Mouse (Mus musculus) stomach, postnatal 0 days (tissue): Measurements from ENCODE around the gene Rbpms2. TPM values are rescaled to one million over a fixed set of nuclear protein-coding genes. Genes with fewer than 3 reads are reported as not detected.

Experiments used
- ATAC-seq: fragments of 200-750 bp; cut with Nextera tagmentation; 2 replicates; pipeline ENCODE4 v1.8.0; 2017; ENCODE audit not compliant: low FRiP score, low TSS enrichment
- DNase-seq: peaks from one replicate; pipeline ENCODE4 v3.0.0-alpha.2; 2016; ENCODE audit warnings: low spot score
- H3K27ac ChIP-seq: fragments of 300-500 bp; sonication (generic); replicated peaks from 2 replicates; pipeline ENCODE4 v1.5.1; 2014; ENCODE audit warnings: mild to moderate bottlenecking, control low read depth
- H3K27me3 ChIP-seq: fragments of 300-500 bp; sonication (generic); 2 replicates; pipeline ENCODE4 v1.6.1; 2014; ENCODE audit warnings: low read length; ENCODE audit not compliant: control insufficient read depth, insufficient read depth
- H3K36me3 ChIP-seq: fragments of 300-500 bp; sonication (generic); 2 replicates; pipeline ENCODE4 v1.6.1; 2014; ENCODE audit warnings: low read length, mixed read lengths; ENCODE audit not compliant: control insufficient read depth, insufficient read depth
- H3K4me1 ChIP-seq: fragments of 300-500 bp; sonication (generic); replicated peaks from 2 replicates; pipeline ENCODE4 v1.6.1; 2014; ENCODE audit warnings: antibody characterized with exemption; ENCODE audit not compliant: control insufficient read depth, insufficient read depth
- H3K4me2 ChIP-seq: fragments of 300-500 bp; sonication (generic); replicated peaks from 2 replicates; pipeline ENCODE4 v1.6.1; 2014; ENCODE audit warnings: low read depth, mild to moderate bottlenecking, control low read depth, moderate library complexity
- H3K4me3 ChIP-seq: fragments of 300-500 bp; sonication (generic); 2 replicates; pipeline ENCODE4 v1.5.1; 2014; ENCODE audit warnings: low read depth, low read length, control low read depth
- H3K9ac ChIP-seq: fragments of 300-500 bp; sonication (generic); 2 replicates; pipeline ENCODE4 v1.6.1; 2014; ENCODE audit warnings: mild to moderate bottlenecking, low read length, control low read depth, mixed read lengths
- H3K9me3 ChIP-seq: fragments of 300-500 bp; sonication (generic); 2 replicates; pipeline ENCODE4 v1.6.1; 2016; ENCODE audit warnings: low read length; ENCODE audit not compliant: control insufficient read depth
- CTCF ChIP-seq: IDR thresholded peaks from 2 replicates; pipeline ENCODE4 v1.5.1; 2016; ENCODE audit warnings: antibody characterized with exemption, low read depth, mild to moderate bottlenecking, moderate library complexity
- EP300 ChIP-seq: optimal IDR thresholded peaks from 2 replicates; pipeline ENCODE3; 2016; ENCODE audit warnings: antibody characterized with exemption
- WGBS: fragments of 180-500 bp; shearing (Covaris S2); extraction: QIAGEN DNeasy Blood & Tissue Kit; methylation state at CpG from one replicate; pipeline ENCODE4 v1.1.7; 2014; 5-methylcytosine and 5-hydroxymethylcytosine counted together
- polyA plus RNA-seq: library from polyadenylated mRNA; unstranded; fragments of >200 nt; fragmentation: Nextera tagmentation; extraction: Ambion mirVana; gene quantifications from 2 replicates; pipeline ENCODE4 v1.2.1, GENCODE M21; 2015

Gene Rbpms2
- polyA plus RNA-seq, 1 experiment from 2014 or later: 19.9 TPM

DNA sequence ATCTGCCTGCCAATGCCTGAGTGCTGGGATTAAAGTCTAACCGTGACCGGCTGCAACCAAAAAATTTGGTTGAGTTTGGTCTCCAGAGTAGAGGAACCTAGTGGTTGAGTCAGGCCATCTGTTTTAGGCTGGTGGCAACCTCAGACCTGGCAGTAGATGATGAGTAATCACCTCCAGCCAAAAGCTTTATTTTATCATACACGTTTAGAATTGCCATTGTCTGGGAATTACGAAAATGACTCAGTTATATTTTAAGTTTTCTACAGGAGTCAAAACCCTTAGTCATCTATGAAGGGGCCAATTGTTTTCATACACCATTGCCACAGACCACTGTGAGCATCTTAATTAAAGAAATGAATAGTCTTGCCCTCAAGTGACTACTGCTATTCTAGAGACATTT lies 7.5 kb downstream of the Rbpms2 start:
- WGBS: 83% methylated on average over 4 of the region's 4 CpGs
- Histone ChIP-seq H3K9me3 (no peaks in the 10 kb centered on the region), H3K9ac (no peak overlapping the region), H3K36me3 (no peaks in the 10 kb centered on the region), H3K4me1 (no peaks in the 10 kb centered on the region), H3K27me3 (0 out of 2 replicates have a peak, but pooled peaks cover 2% of the 10 kb centered on the region), H3K27ac (no peak overlapping the region), H3K4me3 (no peak overlapping the region), H3K4me2 (no peak overlapping the region)
- TF ChIP-seq CTCF (no peak), EP300 (no peak)
- DNase-seq (no peak), ATAC-seq (no peak)

DNA sequence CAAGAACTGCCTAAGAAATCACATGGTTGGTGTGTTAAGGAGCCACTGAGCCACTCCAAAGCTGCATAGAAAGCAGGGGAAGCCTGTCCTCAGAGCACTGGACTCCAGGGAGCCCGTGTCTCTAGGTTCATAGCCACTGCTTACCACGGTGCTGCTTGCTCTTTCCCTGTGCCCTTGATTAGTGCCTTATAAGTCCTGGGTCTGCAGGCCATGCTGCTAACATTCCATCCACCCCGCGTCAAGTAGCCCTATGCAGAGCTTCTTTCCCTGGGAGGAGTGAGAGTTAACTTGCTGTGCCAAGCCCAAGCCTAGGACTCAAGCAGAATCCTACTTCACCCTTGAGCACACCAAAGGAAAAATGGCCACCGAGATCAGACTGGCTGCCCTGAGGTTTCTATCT lies 9.6 kb downstream of the Rbpms2 start:
- Histone ChIP-seq H3K9ac (no peak overlapping the region), H3K27ac (peak overlapping the region; percentile 70; the same call in 1 of the 2 replicates), H3K9me3 (no peaks in the 10 kb centered on the region), H3K4me2 (no peak overlapping the region), H3K4me3 (no peak overlapping the region), H3K36me3 (no peaks in the 10 kb centered on the region), H3K4me1 (no peaks in the 10 kb centered on the region), H3K27me3 (0 out of 2 replicates have a peak, but pooled peaks cover 2% of the 10 kb centered on the region)
- ATAC-seq (peak; percentile 47; the same call in 1 of the 2 replicates), DNase-seq (no peak)
- no peak for TF ChIP-seq EP300
- no peak for TF ChIP-seq CTCF
- WGBS: 52% methylated on average over 5 of the region's 5 CpGs

DNA sequence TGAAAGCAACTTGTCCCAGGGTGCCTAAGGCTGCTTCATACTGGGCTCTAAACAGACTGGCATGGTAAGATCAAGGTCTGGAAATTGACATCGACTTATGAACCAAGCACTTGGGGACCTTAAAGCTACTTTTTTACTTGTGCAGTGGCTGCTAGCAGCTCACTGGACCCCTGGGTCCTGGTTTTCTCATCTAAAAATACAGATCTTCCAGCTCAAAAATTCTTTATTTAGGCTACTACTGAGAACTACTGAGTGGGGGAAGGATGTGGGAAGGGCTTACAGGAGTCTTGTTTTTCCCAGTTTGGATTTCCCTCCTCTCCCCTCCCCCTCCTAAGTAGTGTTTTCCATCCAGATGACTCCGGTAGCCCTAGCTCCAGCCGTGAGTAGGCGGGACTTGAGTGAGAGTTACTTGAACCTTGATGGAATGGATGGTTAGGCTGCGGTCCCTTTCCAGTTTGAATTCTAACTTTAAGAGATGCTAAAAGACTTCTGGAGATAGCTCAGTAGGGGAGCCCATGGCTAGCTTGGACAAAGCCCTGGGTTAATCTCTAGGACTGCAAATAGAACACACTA lies 11.5 kb downstream of the Rbpms2 start:
- 18% methylated on average over 5 of the region's 5 CpGs for WGBS
- no peak for DNase-seq
- TF ChIP-seq EP300: no peak
- no peak for TF ChIP-seq CTCF

DNA sequence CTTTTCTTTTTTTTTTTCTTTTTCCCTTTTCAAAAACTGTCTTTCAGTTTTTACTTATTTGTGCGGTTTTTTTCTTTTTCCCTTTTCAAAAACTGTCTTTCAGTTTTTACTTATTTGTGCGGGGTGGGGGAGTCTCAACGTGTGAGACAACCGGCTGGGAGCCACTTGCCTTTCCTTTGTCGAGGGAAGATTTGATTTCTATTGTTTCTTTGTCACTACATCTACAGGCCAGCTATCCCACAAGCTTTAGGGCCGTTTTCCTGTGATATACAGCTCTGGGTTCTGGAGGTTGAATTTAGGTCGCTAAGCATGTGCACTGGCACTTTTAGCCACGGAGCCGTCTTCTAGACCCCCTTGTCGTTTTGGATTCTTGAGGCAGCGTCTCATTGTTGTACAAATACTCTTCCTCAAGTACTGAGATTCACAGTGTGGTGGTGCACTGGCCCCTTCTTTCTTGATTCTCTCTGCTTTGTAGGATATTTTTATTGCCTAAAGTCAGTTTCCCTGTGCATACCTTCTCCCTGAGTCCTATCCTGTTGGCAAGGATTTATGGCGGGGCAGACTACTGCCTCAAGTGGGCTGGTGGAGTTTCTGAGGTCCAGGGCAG lies 12.1 kb downstream of the Rbpms2 start:
- H3K36me3 ChIP-seq: no peaks in the 10 kb centered on the region
- H3K9ac ChIP-seq: no peak overlapping the region
- TF ChIP-seq CTCF: no peak
- no peak overlapping the region for H3K4me3 ChIP-seq
- H3K4me2 ChIP-seq: no peak overlapping the region
- no peak overlapping the region for H3K27ac ChIP-seq
- WGBS: 28% methylated on average over 12 of the region's 12 CpGs
- H3K27me3 ChIP-seq: 0 out of 2 replicates have a peak, but pooled peaks cover 2% of the 10 kb centered on the region
- no peak for ATAC-seq
- no peaks in the 10 kb centered on the region for H3K9me3 ChIP-seq
- no peak for DNase-seq
- H3K4me1 ChIP-seq: peaks cover 3% of the 10 kb centered on the region; the same call in 1 of the 2 replicates

More for the DNA sequence above, 11.5 kb downstream of the Rbpms2 start:
- no peaks in the 10 kb centered on the region for H3K9me3 ChIP-seq
- H3K27ac ChIP-seq: peak overlapping the region; percentile 41; the same call in 1 of the 2 replicates
- no peak overlapping the region for H3K4me2 ChIP-seq
- ATAC-seq: no peak
- 0 out of 2 replicates have a peak, but pooled peaks cover 2% of the 10 kb centered on the region for H3K27me3 ChIP-seq
- H3K4me1 ChIP-seq: peaks cover 2% of the 10 kb centered on the region; the same call in 1 of the 2 replicates
- no peak overlapping the region for H3K4me3 ChIP-seq
- no peaks in the 10 kb centered on the region for H3K36me3 ChIP-seq
- no peak overlapping the region for H3K9ac ChIP-seq

DNA sequence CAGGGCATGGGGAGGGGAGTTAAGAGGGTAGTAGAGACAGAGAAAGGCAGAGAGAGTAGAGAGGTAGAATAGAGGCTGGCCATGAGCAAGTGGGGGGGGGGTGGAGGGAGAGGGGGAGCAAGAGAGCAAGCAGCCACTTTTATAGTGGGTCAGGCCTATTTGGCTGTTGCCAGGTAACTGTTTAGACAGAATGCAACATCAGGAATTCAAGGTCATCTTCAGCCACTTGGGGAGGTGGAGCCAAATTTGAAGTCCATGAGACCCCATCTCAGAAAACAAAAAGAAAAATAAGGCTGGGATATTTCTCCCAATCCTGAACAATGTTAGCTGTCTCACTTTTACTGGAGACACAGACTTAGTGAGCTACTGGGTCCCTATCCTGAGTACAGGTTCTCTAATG lies 13.1 kb downstream of the Rbpms2 start:
- peaks cover 3% of the 10 kb centered on the region; the same call in 1 of the 2 replicates for H3K4me1 ChIP-seq
- no peaks in the 10 kb centered on the region for H3K9me3 ChIP-seq
- DNase-seq: no peak
- no peak overlapping the region for H3K27ac ChIP-seq
- no peak overlapping the region for H3K4me3 ChIP-seq
- no peak for ATAC-seq
- H3K27me3 ChIP-seq: 0 out of 2 replicates have a peak, but pooled peaks cover 2% of the 10 kb centered on the region
- H3K36me3 ChIP-seq: no peaks in the 10 kb centered on the region
- no peak for TF ChIP-seq EP300
- TF ChIP-seq CTCF: no peak
- no peak overlapping the region for H3K4me2 ChIP-seq
- H3K9ac ChIP-seq: no peak overlapping the region

DNA sequence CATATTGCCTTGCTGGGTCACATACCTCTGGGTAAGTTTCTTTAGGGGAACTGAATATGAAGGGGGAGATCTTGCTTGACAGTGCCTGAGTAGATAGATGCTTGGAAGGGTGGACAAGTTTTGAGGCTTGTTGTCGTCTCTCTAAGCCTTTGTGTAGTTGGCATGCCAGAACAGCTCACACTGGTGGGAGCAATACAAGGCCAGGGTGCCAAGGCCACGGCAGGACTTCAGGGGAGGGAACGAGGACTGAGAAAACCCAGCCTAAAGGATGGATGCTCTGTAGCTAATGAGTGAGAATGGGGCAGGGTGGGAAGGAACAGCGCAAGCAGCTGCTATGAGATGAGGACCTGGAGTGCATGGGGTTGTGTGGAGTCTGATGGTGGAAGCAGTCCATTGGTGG lies 15.5 kb downstream of the Rbpms2 start:
- no peaks in the 10 kb centered on the region for H3K36me3 ChIP-seq
- H3K27ac ChIP-seq: no peak overlapping the region
- TF ChIP-seq EP300: no peak
- no peaks in the 10 kb centered on the region for H3K27me3 ChIP-seq
- DNase-seq: no peak
- no peak for ATAC-seq
- 70% methylated on average over 4 of the region's 4 CpGs for WGBS
- H3K4me2 ChIP-seq: no peak overlapping the region
- peaks cover 3% of the 10 kb centered on the region; the same call in 1 of the 2 replicates for H3K4me1 ChIP-seq
- no peak overlapping the region for H3K4me3 ChIP-seq
- no peak overlapping the region for H3K9ac ChIP-seq
- H3K9me3 ChIP-seq: no peaks in the 10 kb centered on the region
